Mouse (Mus musculus): ENCODE data around the gene Vti1a.
A peak's percentile ranks its signal among the peaks of the same experiment; 100 is the strongest.

Gene Vti1a

GRCm38 (mm10) chr19:55316109-55316714, at the start of gene Vti1a:
TSS of gene Vti1a (plus strand) at chr19:55316295.
- peak; percentile 93 for DNase-seq (ENCODE audit: low read depth, low spot score)

GRCm38 (mm10) chr19:55266786-55267185, 49.3 kb upstream of the Vti1a start:
- DNase-seq (ENCODE audit: low read depth, low spot score): no peak

- no peak for DNase-seq (ENCODE audit: low read depth, low spot score)
Measured at GRCm38 (mm10) chr19:55268150-55268549, 47.9 kb upstream of the Vti1a start.

- DNase-seq (ENCODE audit: low read depth, low spot score): no peak
Measured at GRCm38 (mm10) chr19:55269051-55269450, 47.0 kb upstream of the Vti1a start.

GRCm38 (mm10) chr19:55271448-55271847, 44.6 kb upstream of the Vti1a start:
- DNase-seq (ENCODE audit: low read depth, low spot score): no peak

GRCm38 (mm10) chr19:55273340-55273739, 42.8 kb upstream of the Vti1a start:
- no peak for DNase-seq (ENCODE audit: low read depth, low spot score)

DNA sequence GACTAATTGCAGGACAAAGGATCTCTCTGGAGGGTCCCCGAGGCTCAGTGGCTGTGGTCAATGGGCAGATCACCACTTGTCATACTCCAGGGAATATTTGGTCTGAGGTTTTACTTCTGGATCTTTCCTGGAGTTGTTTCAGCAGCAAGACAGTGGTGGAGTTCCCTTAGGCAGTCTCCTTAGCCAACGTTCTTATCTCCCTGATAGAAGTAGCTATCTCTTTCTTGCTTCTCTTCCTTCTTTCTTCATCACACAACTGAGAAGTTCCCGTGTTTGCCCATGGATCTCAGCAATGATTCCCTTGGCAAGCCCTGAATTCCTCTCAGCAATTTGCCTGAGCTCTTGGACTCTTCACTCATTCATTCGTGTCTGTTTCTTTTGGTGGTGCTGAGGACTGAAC, 40.0 kb upstream of the Vti1a start:
- DNase-seq (ENCODE audit: low read depth, low spot score): no peak

DNA sequence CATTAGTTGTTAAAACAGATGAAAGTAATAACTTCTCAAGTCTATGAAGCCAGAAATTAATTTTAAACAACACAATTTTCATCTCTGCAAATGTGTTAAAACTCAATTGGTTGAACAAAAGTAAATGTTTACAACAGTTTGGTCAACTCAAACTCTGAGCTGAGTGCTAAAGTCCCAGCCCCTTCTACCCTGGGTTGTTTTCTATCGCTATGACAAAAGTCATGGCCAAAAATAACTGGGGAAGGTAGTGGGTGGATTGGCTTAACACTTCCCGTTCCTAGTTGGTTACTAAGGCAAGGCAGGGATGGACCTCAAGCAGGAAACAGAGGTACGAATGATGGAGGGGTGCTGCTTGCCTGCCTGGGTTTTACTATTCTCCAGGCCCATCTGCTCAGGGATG, 39.3 kb upstream of the Vti1a start:
- no peak for DNase-seq (ENCODE audit: low read depth, low spot score)

- no peak for DNase-seq (ENCODE audit: low read depth, low spot score)
Measured at GRCm38 (mm10) chr19:55284093-55284492, 32.0 kb upstream of the Vti1a start.

- no peak for DNase-seq (ENCODE audit: low read depth, low spot score)
Measured at GRCm38 (mm10) chr19:55286034-55286433, 30.1 kb upstream of the Vti1a start.

DNA sequence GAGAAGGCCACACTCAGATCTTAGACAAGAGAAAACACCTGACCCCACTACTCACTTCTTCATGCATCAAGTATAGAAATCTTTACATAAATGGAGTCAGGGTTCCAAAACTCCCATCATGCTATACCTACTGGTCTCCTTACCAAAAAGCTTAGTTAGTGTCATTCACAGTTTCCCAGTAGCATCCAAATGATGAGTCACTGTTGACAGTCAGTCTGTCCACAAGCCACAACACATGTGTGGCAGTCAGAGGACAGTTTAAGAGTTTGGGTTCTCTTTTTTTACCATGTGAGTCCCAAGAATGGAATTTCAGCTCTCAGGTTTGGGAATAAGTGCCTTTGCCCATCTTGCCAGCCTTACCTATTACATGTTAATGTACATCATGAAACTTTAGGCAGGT, 27.1 kb upstream of the Vti1a start:
- DNase-seq (ENCODE audit: low read depth, low spot score): no peak

DNA sequence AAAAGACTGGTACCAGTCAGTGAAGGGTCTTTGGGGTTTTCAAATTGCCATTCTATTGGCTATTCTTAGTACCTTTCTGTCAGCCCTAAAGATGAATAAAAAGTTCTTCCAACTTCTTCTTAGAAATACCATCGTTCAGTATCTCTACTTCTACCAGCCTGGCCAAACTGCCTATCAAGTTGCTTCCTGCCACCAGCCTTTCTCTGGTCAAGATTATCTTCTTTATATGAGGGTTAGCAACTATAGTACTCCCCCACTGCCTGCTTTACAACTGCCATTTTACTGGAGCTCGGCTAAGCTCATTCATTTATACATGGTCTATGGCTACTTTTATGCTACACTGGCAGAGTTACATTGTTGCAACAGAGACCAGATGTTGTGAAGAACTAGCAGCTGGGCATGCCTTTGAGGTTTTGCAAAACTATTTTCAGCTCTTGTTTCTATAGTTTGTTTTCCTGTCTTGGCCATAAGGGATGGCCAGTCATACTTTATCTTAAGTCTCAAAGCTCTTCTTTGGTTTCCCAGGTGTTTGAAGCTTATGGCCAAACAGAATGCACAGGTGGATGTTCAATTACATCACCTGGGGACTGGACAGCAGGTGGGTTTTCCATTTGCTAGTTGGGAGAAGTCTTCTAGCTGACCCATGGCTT, 25.3 kb upstream of the Vti1a start:
- DNase-seq (ENCODE audit: low read depth, low spot score): no peak

- no peak for DNase-seq (ENCODE audit: low read depth, low spot score)
Measured at GRCm38 (mm10) chr19:55292210-55292850, 23.8 kb upstream of the Vti1a start.

DNA sequence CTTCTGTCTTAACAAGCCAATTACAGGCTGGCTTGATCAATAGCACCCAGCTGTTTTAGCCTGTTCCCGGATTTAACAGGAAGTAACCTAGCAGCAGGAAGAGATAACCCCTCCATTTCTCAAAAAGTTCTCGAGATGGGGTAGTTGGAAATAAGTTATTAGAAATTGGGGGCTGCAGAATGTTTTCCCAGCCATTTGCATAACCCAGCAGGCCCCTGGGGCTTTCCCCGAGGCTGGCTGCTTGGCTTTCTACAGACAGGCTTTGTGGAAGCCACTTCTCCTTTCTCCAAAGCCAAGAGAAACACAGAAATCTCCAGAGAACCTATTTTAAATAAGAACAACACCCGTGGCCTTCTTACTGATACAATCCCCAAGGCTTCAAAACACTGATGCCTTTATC, 22.9 kb upstream of the Vti1a start:
- no peak for DNase-seq (ENCODE audit: low read depth, low spot score)

GRCm38 (mm10) chr19:55295075-55295474, 21.0 kb upstream of the Vti1a start:
- DNase-seq (ENCODE audit: low read depth, low spot score): no peak

DNA sequence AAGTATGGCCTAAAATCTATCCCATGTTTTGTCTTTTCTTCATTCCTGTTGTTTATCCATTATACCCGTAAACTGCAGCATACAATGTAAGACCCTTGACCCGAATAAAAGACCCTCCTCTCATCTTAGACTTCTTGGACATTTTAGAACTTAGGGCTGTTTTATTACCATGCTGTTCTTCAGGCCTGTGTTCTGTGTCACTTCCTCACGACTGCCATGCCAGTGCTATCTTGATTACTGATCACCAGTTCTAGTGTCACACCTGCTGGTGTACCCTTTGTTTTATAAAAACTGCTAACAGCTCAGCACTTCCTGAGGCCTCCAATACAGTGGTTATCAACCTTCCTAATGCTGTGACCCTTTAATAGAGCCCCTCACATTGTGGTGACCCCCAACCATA, 20.5 kb upstream of the Vti1a start:
- no peak for DNase-seq (ENCODE audit: low read depth, low spot score)

- no peak for DNase-seq (ENCODE audit: low read depth, low spot score)
Measured at GRCm38 (mm10) chr19:55296301-55296700, 19.8 kb upstream of the Vti1a start.

GRCm38 (mm10) chr19:55297489-55297888, 18.6 kb upstream of the Vti1a start:
- no peak for DNase-seq (ENCODE audit: low read depth, low spot score)

DNA sequence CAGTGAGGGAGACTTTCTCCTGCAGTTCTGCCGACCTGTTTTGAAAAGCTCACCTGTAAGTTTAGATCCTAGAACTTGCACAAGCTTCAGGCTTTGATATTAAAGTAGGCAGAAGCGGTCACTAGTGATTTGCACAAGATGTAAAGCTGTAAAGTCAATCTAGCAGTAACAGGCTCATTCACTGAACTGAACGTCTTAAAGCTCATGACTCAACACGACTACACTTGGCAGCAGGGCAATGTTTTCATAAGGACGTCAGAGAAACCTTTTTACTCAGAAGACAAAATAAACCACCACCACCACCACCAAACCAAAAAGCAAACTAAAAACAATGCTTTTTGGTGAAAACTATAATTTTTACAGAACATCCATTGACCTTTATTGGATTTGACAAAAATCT, 18.1 kb upstream of the Vti1a start:
- DNase-seq (ENCODE audit: low read depth, low spot score): no peak

GRCm38 (mm10) chr19:55299378-55299777, 16.7 kb upstream of the Vti1a start:
- no peak for DNase-seq (ENCODE audit: low read depth, low spot score)

- no peak for DNase-seq (ENCODE audit: low read depth, low spot score)
Measured at GRCm38 (mm10) chr19:55300525-55300924, 15.6 kb upstream of the Vti1a start.

DNA sequence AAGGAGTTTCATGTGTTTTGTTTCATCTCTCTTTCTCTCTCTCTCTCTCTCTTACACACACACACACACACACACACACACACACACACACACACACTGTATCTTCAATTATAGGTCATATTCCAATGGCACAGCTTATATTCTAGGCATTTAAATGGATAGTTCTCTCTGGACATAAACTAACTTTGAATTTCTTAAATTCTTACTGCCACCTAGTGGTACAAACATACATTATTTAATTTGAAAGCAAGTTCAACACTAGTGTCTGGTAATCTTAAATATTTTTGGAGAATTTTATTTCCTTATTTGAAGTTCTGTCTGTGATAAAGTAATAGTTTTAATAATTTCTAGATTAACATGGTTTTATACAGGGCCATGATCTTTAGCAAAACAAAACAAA, 11.1 kb upstream of the Vti1a start:
- peak; percentile 22 for DNase-seq (ENCODE audit: low read depth, low spot score)

- DNase-seq (ENCODE audit: low read depth, low spot score): no peak
Measured at GRCm38 (mm10) chr19:55311874-55312273, 4.2 kb upstream of the Vti1a start.
